Mouse (Mus musculus) activated CD4-positive, CD25-positive, alpha-beta regulatory T cell, adult 4 months (primary cell): ENCODE results near the gene Olfr787. TPM values are rescaled to one million over a fixed set of nuclear protein-coding genes. Genes with fewer than 3 reads are reported as not detected.

Experiments
- ATAC-seq: one replicate; pipeline ENCODE4 v1.8.0; 2017
- polyA plus RNA-seq, 2 experiments: library from polyadenylated mRNA; unstranded; fragments of 100-300 nt; shearing (Covaris generic); gene quantifications; one replicate each; pipeline ENCODE4 v1.2.1; 2017

Gene Olfr787
- polyA plus RNA-seq: under 1 TPM in 1 of 2 experiments, not detected in 1; 0.33 TPM

DNA sequence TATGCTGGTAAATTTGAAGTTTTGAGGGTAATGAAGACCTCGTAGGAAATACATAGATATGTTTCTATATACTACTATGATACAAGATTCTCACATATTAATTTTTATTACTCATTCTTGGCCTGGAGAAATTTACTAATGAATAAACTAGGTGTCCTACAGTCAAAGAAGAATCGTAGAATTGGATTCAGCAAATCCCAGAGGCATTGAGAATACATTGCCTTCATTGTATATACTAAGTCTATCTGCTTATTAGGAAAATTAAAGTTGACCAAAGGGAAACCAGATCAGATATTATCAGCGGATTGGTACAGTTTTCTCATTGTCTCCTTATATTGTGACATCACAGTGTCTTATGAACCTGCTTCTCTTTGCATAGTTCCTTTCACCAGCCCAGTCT, at the start of gene Olfr787:
Gene Olfr787, plus strand, starts transcription at position 301 of the 400 bp plus-strand sequence.
- no peak for ATAC-seq

DNA sequence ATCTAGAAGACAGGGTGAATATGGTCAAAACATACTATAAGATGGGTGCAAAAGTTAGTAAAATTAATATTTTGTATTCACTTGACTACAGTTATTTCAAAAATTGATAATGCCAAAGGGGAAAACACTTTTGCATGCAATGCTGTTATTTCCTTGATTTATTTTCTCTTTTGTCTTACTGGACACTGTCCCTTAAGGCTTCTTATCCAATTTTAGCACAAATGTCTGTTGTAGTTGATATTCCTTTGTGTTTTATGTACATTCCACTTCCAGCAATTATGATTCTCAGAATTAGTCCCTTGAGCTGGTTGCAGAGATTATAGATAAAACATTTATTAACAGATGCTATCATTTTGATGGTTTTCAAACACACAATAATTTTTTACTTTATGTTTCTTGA, 34.7 kb upstream of the Olfr787 start, which contains the start of gene Olfr786:
Gene Olfr786, plus strand, starts transcription at position 301 of the 400 bp plus-strand sequence.
- ATAC-seq: no peak

DNA sequence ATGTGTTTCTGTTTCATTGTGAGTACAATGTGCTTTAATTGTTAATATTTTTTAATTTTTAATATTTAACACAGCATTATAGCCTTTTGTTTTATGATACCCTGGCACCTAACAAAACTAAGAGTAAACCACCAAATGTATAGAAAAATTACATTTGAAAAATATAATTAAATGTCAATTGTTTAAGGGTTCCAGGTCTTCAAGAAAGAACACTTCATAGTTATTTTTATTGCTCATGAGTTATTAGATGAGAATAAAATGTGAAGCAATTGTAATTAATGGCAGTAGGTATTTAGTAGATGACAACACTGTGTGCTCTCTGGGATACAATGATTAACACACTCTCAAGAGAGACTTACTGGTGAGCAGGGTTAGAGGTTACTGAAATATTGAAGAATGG, 9.0 kb downstream of the Olfr787 start, which contains the start of gene Olfr788:
Gene Olfr788, plus strand, starts transcription at position 301 of the 400 bp plus-strand sequence.
- no peak for ATAC-seq

DNA sequence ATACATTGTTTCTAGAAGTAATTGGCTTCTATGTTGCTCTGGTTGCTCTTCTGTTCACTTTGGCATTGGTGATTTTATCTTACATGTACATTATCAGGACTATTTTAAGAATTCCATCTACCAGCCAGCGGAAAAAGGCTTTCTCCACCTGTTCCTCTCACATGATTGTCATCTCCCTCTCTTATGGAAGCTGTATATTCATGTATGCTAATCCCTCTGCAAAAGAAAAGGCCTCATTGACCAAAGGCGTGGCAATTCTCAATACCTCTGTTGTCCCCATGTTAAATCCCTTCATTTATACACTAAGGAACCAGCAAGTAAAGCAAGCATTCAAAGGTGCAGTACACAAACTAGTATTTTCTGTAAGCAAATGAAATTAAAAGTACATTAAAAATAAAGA, 11.6 kb downstream of the Olfr787 start:
- ATAC-seq: no peak

DNA sequence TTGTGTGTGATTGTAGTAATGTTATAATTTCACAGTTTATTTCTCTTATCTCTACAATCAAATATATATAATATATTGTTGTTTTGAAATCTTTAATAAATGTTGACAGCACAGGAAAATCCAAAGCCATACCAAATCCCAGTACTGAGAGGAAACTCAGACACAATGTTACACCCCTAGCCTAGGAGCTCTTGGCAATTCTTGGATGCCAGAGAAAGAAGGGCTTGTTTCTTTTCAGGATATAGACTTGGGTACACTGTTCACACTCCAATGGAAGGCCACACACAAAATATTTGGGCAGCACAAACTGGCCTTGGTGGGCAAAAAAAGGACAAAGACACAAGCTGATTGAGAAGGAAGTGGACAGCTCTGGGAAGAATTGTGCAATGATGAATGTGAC, 12.1 kb downstream of the Olfr787 start:
- ATAC-seq: no peak

DNA sequence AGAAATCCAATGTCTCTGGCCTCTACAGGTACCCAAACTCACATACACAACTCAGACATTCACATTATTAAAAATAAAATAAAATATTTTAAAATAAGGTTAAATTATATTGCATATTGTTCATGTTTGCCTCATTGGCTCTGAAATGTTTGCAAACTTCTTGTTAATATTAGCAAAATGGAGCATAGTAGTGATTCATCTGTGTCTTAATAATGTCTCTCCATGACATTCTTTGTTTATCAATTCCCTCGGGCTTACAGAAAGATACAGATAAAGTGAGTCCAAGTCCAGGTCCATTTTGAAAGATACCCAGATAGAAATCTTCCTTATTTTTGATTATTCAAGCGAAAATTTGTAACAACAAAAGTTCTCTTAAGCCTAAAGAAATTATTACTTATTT, 22.8 kb downstream of the Olfr787 start, which contains the start of gene Olfr789:
Gene Olfr789, plus strand, starts transcription at position 301 of the 400 bp plus-strand sequence.
- ATAC-seq: no peak

DNA sequence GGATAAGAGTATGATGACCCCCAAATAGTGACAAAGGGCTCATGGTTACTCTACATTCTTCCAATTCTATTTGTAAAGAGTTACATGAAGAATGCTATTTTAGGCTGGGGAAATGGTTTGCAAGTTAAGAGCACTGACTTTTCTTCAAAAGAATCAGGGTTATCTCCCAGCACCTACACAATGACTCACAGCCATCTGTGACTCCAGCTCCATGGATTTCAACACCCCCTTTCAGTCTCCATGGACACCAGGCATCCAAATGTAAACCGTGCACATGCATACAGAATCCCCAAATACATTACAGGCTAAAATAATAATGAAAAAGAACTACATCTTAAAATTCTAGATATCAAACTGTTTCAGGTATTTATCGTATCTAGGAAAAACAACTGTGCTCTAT, 28.4 kb downstream of the Olfr787 start:
- no peak for ATAC-seq

DNA sequence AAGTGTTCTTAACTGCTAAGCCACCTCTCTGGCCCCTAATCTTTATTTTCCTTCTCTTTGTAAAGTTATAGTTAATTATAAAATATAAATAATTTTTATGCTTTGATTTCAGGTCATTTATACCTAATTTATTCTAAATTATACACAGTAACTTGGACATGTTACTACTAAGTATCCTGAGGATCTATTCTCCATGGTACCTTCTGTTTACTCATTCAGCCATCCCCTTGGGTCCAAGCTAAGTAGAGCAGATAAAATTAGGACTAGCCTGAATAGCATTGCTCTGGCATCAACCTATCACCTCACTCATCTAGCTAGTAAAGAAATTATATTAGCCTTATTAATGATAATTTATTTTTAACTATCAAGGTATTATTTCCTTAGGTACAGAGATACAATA, 36.5 kb downstream of the Olfr787 start, which contains the start of gene Olfr790:
Gene Olfr790, plus strand, starts transcription at position 301 of the 400 bp plus-strand sequence.
- no peak for ATAC-seq

Other genes starting within 250 kb of the Olfr787 start
- not detected for gene Olfr774, start 225.7 kb upstream of the Olfr787 start, polyA plus RNA-seq
- gene Olfr775, start 213.4 kb upstream of the Olfr787 start, polyA plus RNA-seq: not detected
- not detected for gene Olfr776, start 202.7 kb upstream of the Olfr787 start, polyA plus RNA-seq
- gene Olfr777, start 190.4 kb upstream of the Olfr787 start, polyA plus RNA-seq: not detected
- under 1 TPM in 1 of 2 experiments, not detected in 1; 0.33 TPM for gene Olfr780, start 143.7 kb upstream of the Olfr787 start, polyA plus RNA-seq
- not detected for gene Olfr781, start 133.0 kb upstream of the Olfr787 start, polyA plus RNA-seq
- not detected for gene Olfr782, start 113.0 kb upstream of the Olfr787 start, polyA plus RNA-seq
- gene Olfr784, start 77.8 kb upstream of the Olfr787 start, polyA plus RNA-seq: not detected
- gene Olfr785, start 56.4 kb upstream of the Olfr787 start, polyA plus RNA-seq: not detected
- not detected for gene Olfr786, start 34.6 kb upstream of the Olfr787 start, polyA plus RNA-seq
- gene Olfr788, start 9.1 kb downstream of the Olfr787 start, polyA plus RNA-seq: not detected
- gene Olfr789, start 22.9 kb downstream of the Olfr787 start, polyA plus RNA-seq: not detected
- not detected for gene Olfr790, start 36.6 kb downstream of the Olfr787 start, polyA plus RNA-seq
- not detected for gene Olfr791, start 59.9 kb downstream of the Olfr787 start, polyA plus RNA-seq
- not detected for gene Olfr792, start 77.3 kb downstream of the Olfr787 start, polyA plus RNA-seq
- not detected for gene Olfr794, start 105.8 kb downstream of the Olfr787 start, polyA plus RNA-seq
- not detected for gene Olfr796, start 150.7 kb downstream of the Olfr787 start, polyA plus RNA-seq
- gene Olfr798, start 166.1 kb downstream of the Olfr787 start, polyA plus RNA-seq: under 1 TPM in 1 of 2 experiments, not detected in 1; 0.61 TPM
- gene Olfr799, start 175.6 kb downstream of the Olfr787 start, polyA plus RNA-seq: not detected
- gene Olfr800, start 195.8 kb downstream of the Olfr787 start, polyA plus RNA-seq: not detected
- not detected for gene Olfr801, start 212.0 kb downstream of the Olfr787 start, polyA plus RNA-seq
- gene Olfr802, start 226.3 kb downstream of the Olfr787 start, polyA plus RNA-seq: not detected
- not detected for gene Olfr803, start 232.4 kb downstream of the Olfr787 start, polyA plus RNA-seq
- gene Olfr804, start 241.3 kb downstream of the Olfr787 start, polyA plus RNA-seq: not detected